Mouse (Mus musculus): ENCODE measurements around the gene Als2. TPM values are rescaled to one million over a fixed set of nuclear protein-coding genes. Genes with fewer than 3 reads are reported as not detected.
A peak's percentile ranks its signal among the peaks of the same experiment; 100 is the strongest.

Als2 gene
- total RNA-seq (2021): 10 to 100 TPM; 22.8 to 24.7 TPM
- long read RNA-seq, experiment 1, full-length matches to known transcripts: 11 of 32 reads
- long read RNA-seq, experiment 1, partial matches to known transcripts: 8 of 32 reads
- long read RNA-seq, experiment 1, other reads (novel, unspliced or antisense): 13 of 32 reads
- long read RNA-seq, experiment 2, full-length matches to known transcripts: 17 of 39 reads
- long read RNA-seq, experiment 2, partial matches to known transcripts: 9 of 39 reads
- long read RNA-seq, experiment 2, other reads (novel, unspliced or antisense): 13 of 39 reads

DNA sequence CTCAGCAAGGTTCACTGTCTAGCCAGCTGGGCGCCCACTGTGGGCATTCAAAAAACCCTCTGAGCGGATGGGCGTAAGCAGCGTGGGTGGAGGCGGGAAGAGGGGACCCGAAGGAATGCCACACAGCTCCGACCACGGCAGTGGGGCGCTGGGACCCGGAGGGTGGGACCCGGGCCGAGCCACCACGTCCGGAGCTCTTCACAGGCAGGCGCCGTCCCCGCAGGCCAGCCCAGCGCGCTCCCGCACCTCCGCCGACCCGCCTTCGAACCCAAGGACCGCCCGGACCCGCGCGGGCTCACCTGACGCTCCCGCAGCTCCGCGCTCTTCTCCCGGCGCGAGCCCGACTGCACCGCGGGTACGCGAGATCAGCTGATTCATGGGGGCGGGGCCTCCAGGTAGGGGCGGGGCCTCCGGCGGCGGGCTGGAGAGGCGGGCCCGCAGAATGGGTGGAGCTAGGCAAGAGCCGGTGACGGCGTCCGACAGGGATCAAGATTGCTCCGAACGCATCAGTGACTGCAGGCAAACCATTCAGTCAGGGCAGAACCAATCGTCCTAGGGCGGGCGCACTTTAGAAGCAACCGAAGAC, at the start of gene Als2:
TSS of gene Als2 (minus strand) at position 376 of the 586 bp plus-strand sequence.
- DNase-seq (ENCODE audit: low spot score in 2 of 2): peak; percentile 99

DNA sequence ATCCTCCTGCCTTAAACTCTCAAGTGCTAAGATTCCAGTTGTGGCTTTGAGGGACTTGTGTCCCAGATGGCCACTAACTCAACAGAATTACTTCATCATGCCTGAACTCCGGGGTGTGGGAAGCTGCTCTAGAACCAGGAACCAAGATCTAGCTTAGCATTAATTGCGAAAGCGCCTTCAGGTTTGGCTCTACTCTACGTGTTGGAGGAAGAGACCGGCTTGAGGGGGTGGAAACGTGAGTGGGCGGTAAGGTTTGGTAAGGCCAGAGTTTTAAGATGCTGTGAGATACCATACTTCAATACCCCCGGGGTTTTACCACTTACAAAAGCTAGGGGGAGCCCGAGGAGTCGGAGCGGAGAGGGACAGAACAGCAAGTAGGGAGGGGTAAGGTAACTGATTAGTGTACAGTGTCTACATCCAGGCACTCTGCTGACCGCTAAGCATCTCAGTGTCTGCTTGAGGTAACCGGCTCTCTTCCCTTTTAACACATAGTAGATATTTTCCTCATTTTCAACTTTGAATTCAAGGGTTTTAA, 49.4 kb upstream of the Als2 start:
- no peak for DNase-seq (ENCODE audit: low spot score in 2 of 2)

DNA sequence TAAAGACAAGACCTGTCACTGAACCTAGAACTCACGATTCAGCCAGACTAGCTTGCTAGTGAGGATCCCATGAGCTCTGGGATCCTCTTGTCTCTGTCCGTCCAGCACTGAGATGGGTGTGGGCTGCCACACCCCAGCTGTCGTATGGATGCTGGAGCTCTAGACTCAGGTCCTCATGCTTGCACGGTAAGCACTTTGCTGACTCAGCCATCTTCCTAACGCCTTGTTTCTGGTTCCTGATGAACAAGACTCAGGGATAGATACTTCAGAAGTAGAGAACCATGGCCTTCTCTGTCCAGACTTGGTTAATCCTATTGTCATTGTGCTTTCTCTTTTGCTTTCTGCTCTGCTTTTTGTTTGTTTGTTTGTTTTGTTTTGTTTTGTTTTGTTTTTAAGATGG, 48.8 kb upstream of the Als2 start:
- no peak for DNase-seq (ENCODE audit: low spot score in 2 of 2)

DNA sequence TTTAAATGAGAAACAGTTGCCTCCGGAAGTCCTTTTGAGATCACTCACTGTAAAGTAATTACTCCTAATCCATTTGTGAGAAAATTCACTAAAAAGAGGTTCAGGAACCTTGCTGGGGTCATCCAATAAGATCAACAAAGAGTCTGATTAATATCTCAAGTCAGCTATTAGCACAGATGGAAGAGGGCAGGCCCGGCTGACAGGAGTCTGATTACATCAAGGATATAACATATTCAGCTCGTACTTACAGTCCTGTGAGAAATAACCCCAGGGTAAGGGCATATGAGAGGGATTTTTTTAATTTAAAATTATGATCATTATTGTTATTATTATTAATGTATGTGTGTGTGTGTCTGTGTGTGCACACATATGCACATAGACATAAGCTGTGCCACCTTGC, 35.2 kb upstream of the Als2 start:
- DNase-seq (ENCODE audit: low spot score in 2 of 2): no peak

DNA sequence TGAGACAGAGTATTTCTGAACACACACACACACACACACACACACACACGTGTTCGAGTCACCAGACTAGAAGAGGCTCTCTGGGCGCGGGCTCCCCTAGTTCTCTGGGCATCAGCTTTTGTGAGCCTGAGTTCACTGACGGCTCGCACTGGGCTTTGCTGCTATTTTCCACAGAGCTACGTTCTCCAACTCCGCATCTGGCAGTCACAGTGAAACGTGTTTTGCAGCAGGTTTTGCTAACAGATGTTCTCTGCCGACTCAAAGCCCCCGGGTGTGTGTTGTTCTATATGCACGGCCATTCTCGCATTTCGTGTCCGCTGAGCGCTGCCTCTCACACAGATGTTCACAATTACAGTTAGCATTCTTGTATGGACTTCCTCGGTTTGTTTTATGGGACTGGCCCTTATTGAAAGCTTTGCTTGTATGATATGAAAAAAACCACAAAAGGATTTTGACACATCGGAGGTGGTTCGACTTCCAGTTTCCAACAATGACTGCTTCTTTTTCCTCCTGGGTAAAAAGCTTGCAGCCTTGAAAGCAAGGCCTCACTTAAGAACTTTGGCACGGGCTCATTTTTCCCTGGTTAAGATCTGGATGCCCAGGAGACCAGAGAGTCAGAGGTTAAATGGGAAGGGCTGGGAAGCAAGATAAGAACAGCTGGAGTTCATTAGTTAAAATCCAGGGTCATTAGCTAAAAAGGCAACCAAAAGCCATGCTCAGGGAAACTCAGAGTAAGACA, 33.1 kb upstream of the Als2 start:
- DNase-seq (ENCODE audit: low spot score in 2 of 2): peak in 1 of 2 experiments; percentile 53

DNA sequence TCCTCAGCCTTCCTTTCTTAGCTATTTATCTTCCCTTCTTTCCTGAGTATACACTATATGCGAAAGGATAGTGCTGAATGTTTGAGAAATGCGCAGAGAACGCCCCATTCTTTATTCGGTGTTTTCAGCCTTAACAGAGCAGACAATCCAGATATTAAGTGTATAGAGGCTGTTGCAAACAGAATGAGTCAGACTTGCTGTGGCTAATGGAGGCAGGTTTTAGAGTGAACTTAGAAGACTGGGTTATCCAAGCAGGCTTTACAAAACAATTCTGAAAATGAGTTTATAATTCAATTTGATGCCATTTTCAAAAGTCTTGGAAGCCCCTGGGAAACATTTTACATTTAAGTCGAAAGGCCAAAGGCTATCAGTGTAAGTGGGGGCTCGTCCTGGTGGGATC, 32.4 kb upstream of the Als2 start:
- no peak for DNase-seq (ENCODE audit: low spot score in 2 of 2)

DNA sequence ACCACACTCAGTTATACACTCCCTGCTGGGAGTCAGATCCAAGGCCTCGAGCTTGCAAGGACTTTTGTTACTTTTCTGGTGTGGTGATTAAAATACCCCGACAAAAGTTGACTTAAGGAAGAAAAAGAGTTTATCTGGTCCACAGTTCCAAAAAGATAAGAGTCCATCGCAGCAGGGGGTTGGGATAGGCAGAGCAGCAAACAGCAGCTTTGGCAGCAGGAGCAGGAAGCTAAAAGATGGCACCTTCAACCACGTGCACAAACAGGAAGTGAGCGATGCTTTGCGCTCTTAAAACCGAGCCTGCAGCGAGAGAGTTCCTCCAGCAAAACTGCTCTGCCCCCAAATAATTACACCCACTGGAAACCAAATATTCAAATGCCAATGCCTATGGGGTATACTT, 31.9 kb upstream of the Als2 start:
- DNase-seq (ENCODE audit: low spot score in 2 of 2): no peak

DNA sequence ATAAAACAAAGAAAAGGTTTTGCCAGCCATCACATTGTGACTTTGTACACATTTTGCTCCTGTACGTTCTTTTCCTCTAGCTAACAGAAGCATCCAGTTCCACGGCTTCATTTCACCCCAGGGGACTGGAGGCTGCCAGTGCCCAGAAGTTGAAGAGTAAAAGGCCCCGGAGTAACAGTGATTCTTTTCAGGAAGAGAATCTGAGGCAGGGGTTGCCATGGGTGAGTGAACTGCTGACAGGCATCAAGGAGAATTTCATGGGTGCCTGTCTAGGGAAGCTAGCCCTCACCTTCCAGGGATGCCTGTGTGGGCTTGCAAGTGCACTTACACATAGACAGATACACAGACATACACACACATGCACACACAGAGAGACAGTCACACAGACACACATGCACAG, 20.7 kb upstream of the Als2 start:
- no peak for DNase-seq (ENCODE audit: low spot score in 2 of 2)

DNA sequence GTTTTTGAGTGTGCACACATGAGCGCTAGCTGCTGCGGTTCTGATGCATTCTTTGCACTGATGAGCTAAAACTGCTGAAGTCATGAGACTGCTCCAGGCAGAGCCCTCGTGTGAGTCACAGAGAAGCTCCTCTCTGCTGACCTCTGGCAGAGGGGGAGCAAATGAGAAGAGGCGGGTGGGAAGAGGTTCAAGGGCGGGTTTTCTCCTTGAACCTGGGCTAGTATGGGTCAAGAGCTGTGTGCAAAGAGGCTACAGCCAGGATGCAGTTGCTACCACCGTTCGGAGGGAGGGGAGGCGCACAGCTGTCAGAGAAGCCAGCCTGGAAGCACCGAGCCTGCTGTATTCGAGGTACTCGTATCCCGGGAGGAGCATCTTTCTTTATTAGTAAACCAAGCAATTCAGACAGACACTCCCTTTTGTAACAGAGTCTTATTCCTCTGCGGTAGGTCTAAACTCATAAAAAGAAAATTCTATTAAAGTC, 19.8 kb upstream of the Als2 start, which contains the start of gene Cdk15:
TSS of gene Cdk15 (plus strand) at position 156 of the 481 bp plus-strand sequence.
- peak in 1 of 2 experiments; percentile 18 for DNase-seq (ENCODE audit: low spot score in 2 of 2)

DNA sequence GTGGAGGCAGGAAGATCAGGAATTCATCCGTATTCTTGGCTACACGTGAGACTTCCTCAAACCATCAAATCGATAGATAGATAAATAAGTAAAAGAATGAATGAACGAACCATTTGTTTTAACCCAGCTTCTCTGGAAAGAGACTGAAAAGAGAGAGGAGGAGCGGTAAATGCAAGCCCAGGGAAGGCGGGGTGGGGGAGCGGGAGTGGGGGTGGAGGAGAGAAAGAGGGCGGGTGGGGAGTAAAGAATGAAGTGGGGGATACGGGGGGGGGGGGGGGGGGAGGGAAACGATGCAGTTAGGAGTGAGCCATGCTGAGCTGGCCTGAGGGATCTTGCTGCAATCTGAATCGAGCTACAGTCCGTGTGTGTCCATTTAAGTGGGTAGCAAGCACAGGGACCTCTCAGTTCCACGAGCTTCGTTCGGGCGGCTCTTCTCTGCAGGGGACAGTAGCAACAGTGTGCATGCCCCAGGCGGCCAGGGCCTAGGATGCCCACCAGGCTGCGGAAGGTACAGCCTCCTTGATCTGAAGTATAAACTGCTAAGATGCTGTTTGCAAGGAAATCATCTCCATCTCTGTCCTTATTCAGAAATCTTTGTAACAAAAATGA, 16.4 kb upstream of the Als2 start:
- no peak for DNase-seq (ENCODE audit: low spot score in 2 of 2)

DNA sequence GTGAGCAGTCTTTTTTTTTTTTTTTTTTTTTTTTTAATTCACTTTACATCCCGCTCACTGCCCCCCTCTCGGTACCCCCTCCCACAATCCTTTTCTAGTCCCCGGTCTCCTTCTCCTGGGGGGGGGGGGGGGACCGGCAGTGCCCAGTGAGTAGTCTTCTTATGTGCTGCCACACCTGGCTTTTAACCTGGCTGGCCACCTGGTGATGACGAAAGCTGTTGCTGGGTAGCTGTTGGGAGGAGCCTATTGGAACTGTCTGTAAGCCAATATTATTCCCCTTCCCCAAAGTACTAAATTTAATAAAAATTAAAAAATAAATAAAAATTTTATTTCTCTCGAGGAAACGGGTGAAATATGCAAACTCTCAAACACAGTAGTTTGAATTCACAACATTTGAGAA, 15.7 kb upstream of the Als2 start:
- no peak for DNase-seq (ENCODE audit: low spot score in 2 of 2)

DNA sequence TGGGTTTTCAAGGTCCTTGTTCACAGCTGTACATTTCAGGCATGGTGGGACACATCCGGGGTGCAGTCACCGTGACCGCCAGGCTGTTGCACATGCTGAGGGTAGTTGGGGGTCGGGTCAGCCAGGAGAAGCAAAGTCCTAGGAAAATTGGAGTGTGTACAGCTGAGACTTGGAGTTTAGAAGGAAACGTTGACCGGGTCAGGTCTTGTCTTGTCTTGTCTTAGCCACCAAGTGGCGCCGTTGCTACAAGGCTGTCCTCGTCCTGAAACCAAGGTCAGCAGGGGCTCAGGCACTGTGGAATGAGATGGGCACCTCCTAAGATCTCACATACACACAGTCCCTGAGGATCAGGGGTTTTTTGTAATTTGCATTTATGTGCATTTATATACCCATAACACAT, 10.6 kb upstream of the Als2 start:
- peak; percentile 19 to 53 for DNase-seq (ENCODE audit: low spot score in 2 of 2)

DNA sequence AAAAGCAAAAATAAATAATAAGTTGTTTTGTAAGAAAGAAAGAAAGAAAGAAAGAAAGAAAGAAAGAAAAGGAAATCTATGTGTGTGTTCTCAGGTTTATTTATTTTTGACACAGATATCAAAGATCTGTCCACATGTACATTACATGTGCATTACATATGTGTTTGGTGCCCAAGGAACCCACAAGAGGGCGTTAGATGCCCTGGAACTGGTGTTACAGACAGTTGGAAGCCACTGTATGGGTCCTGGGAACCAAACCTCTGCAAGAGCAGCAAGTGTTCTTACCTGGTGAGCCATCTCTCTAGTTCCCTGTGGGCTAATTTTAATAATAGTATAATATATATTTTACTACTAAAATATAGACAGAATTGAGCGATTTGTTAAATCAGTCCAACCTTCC, 6.7 kb upstream of the Als2 start:
- DNase-seq (ENCODE audit: low spot score in 2 of 2): no peak

DNA sequence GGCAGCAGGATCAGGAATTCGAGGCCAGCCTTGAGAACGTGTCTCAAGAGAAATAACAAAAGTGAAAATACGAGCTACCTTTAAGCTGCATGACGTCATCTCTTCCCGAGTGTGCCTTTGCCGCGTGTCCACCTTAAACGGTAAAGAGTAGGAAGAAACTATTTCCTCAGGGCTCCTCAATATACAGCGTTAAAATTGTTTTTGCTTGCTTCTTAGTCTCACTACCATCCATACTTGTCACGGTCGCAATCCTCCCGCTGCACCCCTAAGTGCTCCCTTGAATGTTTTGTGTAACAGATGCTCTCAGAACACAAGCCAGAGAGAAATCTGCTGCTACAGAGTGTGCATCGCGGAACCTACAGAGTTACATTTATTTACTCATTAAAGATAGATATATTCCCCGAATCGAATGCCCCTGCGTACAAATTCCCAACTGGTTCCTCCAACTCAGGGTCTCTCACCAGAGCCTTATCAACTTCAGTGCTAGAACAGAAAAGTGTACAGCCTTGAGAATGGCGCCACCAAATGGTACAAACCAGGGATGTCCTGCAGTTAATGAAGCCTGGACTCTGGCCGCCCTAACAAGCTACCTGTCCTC, 682 bp upstream of the Als2 start:
- DNase-seq (ENCODE audit: low spot score in 2 of 2): peak in 1 of 2 experiments; percentile 53

DNA sequence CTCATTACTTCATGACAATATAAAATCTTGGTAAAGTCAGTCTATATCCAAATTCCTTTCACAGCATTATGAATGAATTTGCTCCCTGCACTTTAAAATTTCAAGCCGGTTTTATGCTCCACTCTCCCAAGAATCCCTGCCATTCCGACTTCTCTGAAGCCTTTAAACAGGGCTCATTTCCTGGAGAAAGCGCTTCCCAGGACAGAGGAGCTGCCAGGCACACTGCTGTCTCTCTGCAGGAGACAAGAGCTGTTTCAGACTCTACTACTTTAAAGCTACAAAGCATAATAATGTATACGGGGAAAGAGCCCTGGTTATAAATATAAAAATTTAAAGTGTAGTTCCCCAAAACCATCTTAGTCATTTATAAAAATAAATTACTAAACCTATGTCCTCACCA, 7.8 kb downstream of the Als2 start:
- DNase-seq (ENCODE audit: low spot score in 2 of 2): no peak

DNA sequence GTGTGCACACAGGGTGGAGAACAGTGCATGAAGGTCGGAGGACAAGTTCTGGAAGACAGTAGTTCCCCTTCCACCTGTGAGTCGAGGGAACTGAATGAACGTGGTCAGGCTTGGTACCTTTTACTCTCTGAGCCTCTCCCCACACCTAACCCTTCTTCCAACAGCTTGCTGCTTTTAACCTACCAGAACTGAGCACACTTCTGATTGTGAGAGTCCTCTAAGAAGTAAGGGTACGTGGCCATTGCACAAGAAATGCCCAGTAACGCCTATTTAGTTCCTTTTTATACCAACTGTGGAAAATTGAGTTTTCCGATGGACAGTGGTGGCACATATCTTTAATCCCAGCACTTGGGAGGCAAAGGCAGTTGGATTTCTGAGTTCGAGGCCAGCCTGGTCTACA, 8.5 kb downstream of the Als2 start:
- no peak for DNase-seq (ENCODE audit: low spot score in 2 of 2)

DNA sequence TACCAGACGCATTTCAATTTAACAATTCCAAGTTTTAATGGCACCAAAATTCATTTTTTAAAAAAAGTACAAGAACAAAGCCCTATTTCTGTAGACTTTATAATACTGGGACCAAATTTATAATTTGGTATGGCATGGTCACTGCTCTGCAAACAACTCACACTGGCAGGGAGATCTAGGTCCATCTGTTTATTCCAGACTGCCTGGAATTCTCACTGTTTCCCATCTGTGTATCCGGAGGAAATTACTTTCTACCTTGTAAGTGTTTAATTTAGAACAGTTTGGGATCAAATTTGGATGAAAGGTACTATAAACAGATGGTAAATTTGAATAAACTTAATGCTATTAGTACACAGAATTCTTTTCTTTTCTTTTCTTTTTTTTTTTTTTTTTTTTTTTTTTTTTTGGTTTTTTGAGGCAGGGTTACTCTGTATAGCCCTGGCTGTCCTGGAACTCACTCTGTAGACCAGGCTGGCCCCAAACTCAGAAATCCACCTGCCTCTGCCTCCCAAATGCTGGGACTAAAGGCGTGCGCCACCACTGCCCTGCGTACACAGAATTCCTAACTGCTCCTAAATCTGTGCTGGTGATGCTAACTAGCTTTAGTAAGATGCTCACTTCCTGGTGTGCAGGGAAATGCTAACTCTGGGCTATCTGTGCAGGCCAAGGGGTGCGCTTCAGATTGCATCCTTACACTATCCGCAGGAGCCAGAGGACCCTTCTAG, 14.8 kb downstream of the Als2 start:
- DNase-seq (ENCODE audit: low spot score in 2 of 2): no peak

DNA sequence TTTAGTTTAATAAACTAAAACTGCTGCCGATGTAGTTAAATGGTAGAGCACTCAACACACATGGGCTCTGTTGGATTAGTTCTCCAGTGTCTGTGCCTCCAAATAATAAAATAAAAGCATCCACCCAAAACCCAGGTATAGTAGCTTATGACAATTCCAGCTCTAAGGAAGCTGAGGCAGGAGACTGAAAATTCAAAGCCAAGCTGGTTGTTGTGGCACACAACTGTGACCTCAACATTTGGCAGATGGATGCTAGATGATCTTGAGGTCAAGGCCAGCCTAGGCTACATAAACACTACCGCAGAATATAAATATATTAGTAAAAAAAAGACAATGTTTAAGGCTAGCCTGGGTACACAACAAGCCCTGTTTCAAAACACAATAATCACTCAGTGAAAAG, 15.4 kb downstream of the Als2 start:
- DNase-seq (ENCODE audit: low spot score in 2 of 2): no peak

DNA sequence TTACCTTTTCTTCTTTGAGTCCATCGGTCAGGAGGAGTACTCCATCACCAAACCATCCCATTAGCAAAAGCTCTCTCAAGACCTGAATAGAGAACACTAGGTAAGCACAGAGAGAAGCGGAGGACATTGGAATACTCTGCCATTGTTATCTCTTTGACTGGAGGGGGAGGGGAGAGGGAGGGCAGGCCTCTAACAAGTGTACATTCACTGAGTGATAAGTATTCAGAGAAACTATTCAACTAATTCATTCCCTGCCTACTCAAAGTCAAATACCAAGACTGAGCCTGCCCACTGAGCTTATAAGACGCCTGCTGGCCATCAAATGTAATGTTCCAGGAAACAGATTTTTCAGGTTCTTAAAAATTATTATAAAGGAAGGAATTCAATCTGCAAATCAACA, 16.7 kb downstream of the Als2 start:
- DNase-seq (ENCODE audit: low spot score in 2 of 2): no peak

DNA sequence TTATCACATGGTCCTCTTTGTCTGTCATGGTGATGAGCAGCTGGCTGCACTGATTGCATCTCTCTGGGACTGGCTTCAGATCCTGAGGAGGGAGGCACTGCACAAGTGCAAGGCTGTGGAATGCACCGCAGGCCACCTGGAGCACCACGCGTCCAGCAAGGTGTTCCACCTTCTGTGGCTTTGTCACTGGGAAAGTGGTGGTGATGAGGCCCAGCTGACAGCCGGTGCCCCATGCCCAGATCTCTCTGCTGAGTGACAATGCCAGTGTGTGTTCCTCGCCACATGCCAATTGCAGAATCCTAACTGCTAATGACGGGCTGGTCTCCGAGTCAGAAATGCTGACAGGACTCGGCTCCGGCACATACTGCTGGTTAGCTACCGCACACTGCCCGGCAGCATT, 21.6 kb downstream of the Als2 start:
- DNase-seq (ENCODE audit: low spot score in 2 of 2): no peak

DNA sequence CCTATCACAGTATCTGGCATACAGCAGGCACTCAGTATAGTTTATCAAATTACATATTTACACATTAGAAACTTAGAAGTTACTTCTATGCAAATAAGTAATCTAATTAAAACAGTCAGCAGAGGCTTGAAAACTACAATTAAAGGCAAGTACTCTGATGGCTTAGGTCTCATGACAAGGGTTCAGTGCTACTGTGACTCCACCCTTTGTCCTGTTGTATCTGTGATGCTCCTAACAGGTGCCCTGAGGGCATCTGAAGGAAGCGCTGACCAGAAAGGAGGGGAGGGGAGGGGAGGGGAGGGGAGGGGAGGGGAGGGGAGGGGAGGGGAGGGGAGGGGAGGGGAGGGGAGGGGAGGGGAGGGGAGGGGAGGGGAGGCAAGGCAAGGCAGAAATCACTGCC, 24.1 kb downstream of the Als2 start:
- no peak for DNase-seq (ENCODE audit: low spot score in 2 of 2)
